Mouse (Mus musculus) midbrain, embryonic 16.5 days (tissue): Measurements from ENCODE around the gene Cald1. TPM values are rescaled to one million over a fixed set of nuclear protein-coding genes. Genes with fewer than 3 reads are reported as not detected.

ENCODE experiments used
- ATAC-seq: fragments of 200-750 bp; cut with Nextera tagmentation; 2 replicates; pipeline ENCODE4 v1.8.0; 2017; ENCODE audit warnings: moderate TSS enrichment
- H3K27ac ChIP-seq: fragments of 300-500 bp; sonication (generic); 2 replicates; pipeline ENCODE4 v1.5.1; 2014; ENCODE audit warnings: mild to moderate bottlenecking, low read length, mixed read lengths
- H3K27me3 ChIP-seq: fragments of 300-500 bp; sonication (generic); 2 replicates; pipeline ENCODE4 v1.6.1; 2014; ENCODE audit warnings: low read depth, low read length, mixed read lengths; ENCODE audit not compliant: control insufficient read depth, insufficient read depth
- H3K36me3 ChIP-seq: fragments of 300-500 bp; sonication (generic); 2 replicates; pipeline ENCODE4 v1.6.1; 2014; ENCODE audit warnings: mild to moderate bottlenecking, low read length, moderate library complexity, mixed read lengths; ENCODE audit not compliant: control insufficient read depth, insufficient read depth
- H3K4me1 ChIP-seq: fragments of 300-500 bp; sonication (generic); 2 replicates; pipeline ENCODE4 v1.6.1; 2014; ENCODE audit warnings: mild to moderate bottlenecking, low read length, mixed read lengths; ENCODE audit not compliant: control insufficient read depth, insufficient read depth
- H3K4me2 ChIP-seq: fragments of 300-500 bp; sonication (generic); 2 replicates; pipeline ENCODE4 v1.6.1; 2014; ENCODE audit warnings: mild to moderate bottlenecking, low read length, mixed read lengths
- H3K4me3 ChIP-seq: fragments of 300-500 bp; sonication (generic); 2 replicates; pipeline ENCODE4 v1.5.1; 2014; ENCODE audit warnings: low read depth, mild to moderate bottlenecking, low read length, moderate library complexity, mixed read lengths
- H3K9ac ChIP-seq: fragments of 300-500 bp; sonication (generic); 2 replicates; pipeline ENCODE4 v1.6.1; 2014; ENCODE audit warnings: low read depth, low read length, mixed read lengths
- H3K9me3 ChIP-seq: fragments of 300-500 bp; sonication (generic); replicated peaks from 2 replicates; pipeline ENCODE4 v1.6.1; 2014; ENCODE audit warnings: mild to moderate bottlenecking, low read length, mixed read lengths; ENCODE audit not compliant: control insufficient read depth, poor library complexity, severe bottlenecking
- WGBS: fragments of 180-500 bp; shearing (Covaris S2); extraction: QIAGEN DNeasy Blood & Tissue Kit; methylation state at CpG from one replicate; pipeline ENCODE4 v1.1.7; 2014; 5-methylcytosine and 5-hydroxymethylcytosine counted together
- polyA plus RNA-seq: library from polyadenylated mRNA; unstranded; fragments of >200 nt; fragmentation: Nextera tagmentation; extraction: Ambion mirVana; gene quantifications from 2 replicates; pipeline ENCODE4 v1.2.1, GENCODE M21; 2015

The Cald1 gene
- polyA plus RNA-seq, 1 experiment from 2014 or later = 52.1 TPM

GRCm38 (mm10) chr6:34583365-34583764, 14.9 kb upstream of the Cald1 start:
- H3K4me3 ChIP-seq = no peak overlapping the region
- ATAC-seq = no peak
- no peaks in the 10 kb centered on the region for H3K27me3 ChIP-seq
- H3K36me3 ChIP-seq = no peaks in the 10 kb centered on the region
- no peak overlapping the region for H3K9ac ChIP-seq
- H3K27ac ChIP-seq = no peak overlapping the region
- 76% methylated on average over 5 of the region's 5 CpGs for WGBS
- no peak overlapping the region for H3K4me2 ChIP-seq
- no peaks in the 10 kb centered on the region for H3K9me3 ChIP-seq
- H3K4me1 ChIP-seq = no peaks in the 10 kb centered on the region

GRCm38 (mm10) chr6:34588066-34588465, 10.2 kb upstream of the Cald1 start:
- Histone ChIP-seq H3K4me1 (no peaks in the 10 kb centered on the region), H3K9ac (no peak overlapping the region), H3K36me3 (no peaks in the 10 kb centered on the region), H3K27me3 (no peaks in the 10 kb centered on the region), H3K27ac (no peak overlapping the region), H3K4me3 (no peak overlapping the region), H3K9me3 (no peaks in the 10 kb centered on the region), H3K4me2 (no peak overlapping the region)
- no peak for ATAC-seq
- WGBS = 81% methylated on average over 4 of the region's 4 CpGs

GRCm38 (mm10) chr6:34590716-34591115, 7.6 kb upstream of the Cald1 start:
- Histone ChIP-seq H3K27me3 (no peaks in the 10 kb centered on the region), H3K27ac (no peak overlapping the region), H3K9ac (no peak overlapping the region), H3K9me3 (no peaks in the 10 kb centered on the region), H3K4me1 (no peaks in the 10 kb centered on the region), H3K36me3 (no peaks in the 10 kb centered on the region), H3K4me3 (no peak overlapping the region), H3K4me2 (no peak overlapping the region)
- no peak for ATAC-seq
- 95% methylated on average over 9 of the region's 9 CpGs for WGBS

- 88% methylated on average over 1 of the region's 1 CpGs for WGBS
- Histone ChIP-seq H3K4me2 (no peak overlapping the region), H3K27me3 (no peaks in the 10 kb centered on the region), H3K36me3 (no peaks in the 10 kb centered on the region), H3K9me3 (no peaks in the 10 kb centered on the region), H3K4me3 (no peak overlapping the region), H3K4me1 (peaks cover 3% of the 10 kb centered on the region), H3K27ac (no peak overlapping the region), H3K9ac (no peak overlapping the region)
- no peak for ATAC-seq
Observed at GRCm38 (mm10) chr6:34593353-34593752, 4.9 kb upstream of the Cald1 start.

- Histone ChIP-seq H3K27me3 (no peaks in the 10 kb centered on the region), H3K27ac (no peak overlapping the region), H3K36me3 (no peaks in the 10 kb centered on the region), H3K4me2 (no peak overlapping the region), H3K4me3 (no peak overlapping the region), H3K4me1 (peaks cover 7% of the 10 kb centered on the region), H3K9ac (no peak overlapping the region), H3K9me3 (no peaks in the 10 kb centered on the region)
- ATAC-seq = no peak
- WGBS = 65% methylated on average over 3 of the region's 3 CpGs
Observed at GRCm38 (mm10) chr6:34597316-34597715, 984 bp upstream of the Cald1 start.

GRCm38 (mm10) chr6:34599171-34599570, 871 bp downstream of the Cald1 start:
- no peaks in the 10 kb centered on the region for H3K36me3 ChIP-seq
- WGBS = 76% methylated on average over 9 of the region's 9 CpGs
- no peaks in the 10 kb centered on the region for H3K9me3 ChIP-seq
- peak overlapping the region; percentile 3 for H3K4me2 ChIP-seq
- peaks cover 7% of the 10 kb centered on the region for H3K4me1 ChIP-seq
- no peak overlapping the region for H3K4me3 ChIP-seq
- H3K27me3 ChIP-seq = no peaks in the 10 kb centered on the region
- H3K9ac ChIP-seq = no peak overlapping the region
- no peak for ATAC-seq
- H3K27ac ChIP-seq = no peak overlapping the region

- ATAC-seq = no peak
- no peaks in the 10 kb centered on the region for H3K27me3 ChIP-seq
- peaks cover 7% of the 10 kb centered on the region for H3K4me1 ChIP-seq
- no peaks in the 10 kb centered on the region for H3K36me3 ChIP-seq
- no peak overlapping the region for H3K27ac ChIP-seq
- peak overlapping the region; percentile 3; the same call in 1 of the 2 replicates for H3K4me2 ChIP-seq
- no peaks in the 10 kb centered on the region for H3K9me3 ChIP-seq
- H3K4me3 ChIP-seq = no peak overlapping the region
- 69% methylated on average over 10 of the region's 10 CpGs for WGBS
- H3K9ac ChIP-seq = no peak overlapping the region
Observed at GRCm38 (mm10) chr6:34599631-34600111, 1.4 kb downstream of the Cald1 start.

GRCm38 (mm10) chr6:34600850-34601249, 2.5 kb downstream of the Cald1 start:
- Histone ChIP-seq H3K27me3 (no peaks in the 10 kb centered on the region), H3K4me2 (no peak overlapping the region), H3K4me1 (peaks cover 7% of the 10 kb centered on the region), H3K4me3 (no peak overlapping the region), H3K9ac (no peak overlapping the region), H3K9me3 (no peaks in the 10 kb centered on the region), H3K36me3 (no peaks in the 10 kb centered on the region), H3K27ac (no peak overlapping the region)
- 86% methylated on average over 4 of the region's 4 CpGs for WGBS
- no peak for ATAC-seq

- peaks cover 7% of the 10 kb centered on the region for H3K4me1 ChIP-seq
- H3K27me3 ChIP-seq = no peaks in the 10 kb centered on the region
- H3K4me3 ChIP-seq = no peak overlapping the region
- no peak overlapping the region for H3K4me2 ChIP-seq
- H3K27ac ChIP-seq = no peak overlapping the region
- no peak overlapping the region for H3K9ac ChIP-seq
- 80% methylated on average over 2 of the region's 2 CpGs for WGBS
- no peak for ATAC-seq
- H3K9me3 ChIP-seq = no peaks in the 10 kb centered on the region
- no peaks in the 10 kb centered on the region for H3K36me3 ChIP-seq
Observed at GRCm38 (mm10) chr6:34602091-34602490, 3.8 kb downstream of the Cald1 start.
